Mouse (Mus musculus) regulatory T cell (primary cell): ENCODE measurements around the gene Tesc.

Source experiments
- in situ Hi-C: fragments of 300-600 bp; cut with MboI, MseI; formaldehyde crosslinking; loops from one replicate; pipeline ENCODE4 v1.15.1; 2025; ENCODE audit warnings: high pct_unique_total_duplicates

Tesc gene

GRCm38 (mm10) chr5:118015028-118015427 lies 12.5 kb upstream of the Tesc start:
- in situ Hi-C loops = no loop called here

GRCm38 (mm10) chr5:118015669-118016068 lies 11.9 kb upstream of the Tesc start:
- in situ Hi-C loops = no loop called here

GRCm38 (mm10) chr5:118017527-118017926 lies 10.0 kb upstream of the Tesc start:
- in situ Hi-C loops = no loop called here

- in situ Hi-C loops = no loop called here
Observed at GRCm38 (mm10) chr5:118019905-118020304, 7.6 kb upstream of the Tesc start.

- in situ Hi-C loops = no loop called here
Observed at GRCm38 (mm10) chr5:118023053-118023452, 4.5 kb upstream of the Tesc start.

- in situ Hi-C loops = loop anchor here (5.0 kb wide), 1 partner anchor 41 kb away; no protein-coding TSS in a partner anchor
Observed at GRCm38 (mm10) chr5:118025880-118026279, 1.7 kb upstream of the Tesc start.

- in situ Hi-C loops = loop anchor here (5.0 kb wide), 1 partner anchor 41 kb away; no protein-coding TSS in a partner anchor
Observed at GRCm38 (mm10) chr5:118026343-118026742, 1.2 kb upstream of the Tesc start.

- in situ Hi-C loops = loop anchor here (5.0 kb wide), 1 partner anchor 40 kb away; no protein-coding TSS in a partner anchor
Observed at GRCm38 (mm10) chr5:118027101-118027697, 344 bp upstream of the Tesc start.

GRCm38 (mm10) chr5:118028191-118029034 lies 870 bp downstream of the Tesc start:
- in situ Hi-C loops = loop anchor here (5.0 kb wide), 1 partner anchor 39 kb away; no protein-coding TSS in a partner anchor

- in situ Hi-C loops = loop anchor here (5.0 kb wide), 1 partner anchor 38 kb away; no protein-coding TSS in a partner anchor
Observed at GRCm38 (mm10) chr5:118029035-118029408, 1.5 kb downstream of the Tesc start.

- in situ Hi-C loops = loop anchor here (5.0 kb wide), 1 partner anchor 38 kb away; no protein-coding TSS in a partner anchor
Observed at GRCm38 (mm10) chr5:118029420-118029819, 1.9 kb downstream of the Tesc start.

GRCm38 (mm10) chr5:118030022-118030675 lies 2.6 kb downstream of the Tesc start:
- in situ Hi-C loops = no loop called here

GRCm38 (mm10) chr5:118031059-118031458 lies 3.5 kb downstream of the Tesc start:
- in situ Hi-C loops = no loop called here

GRCm38 (mm10) chr5:118031508-118031907 lies 4.0 kb downstream of the Tesc start:
- in situ Hi-C loops = no loop called here

GRCm38 (mm10) chr5:118033328-118033727 lies 5.8 kb downstream of the Tesc start:
- in situ Hi-C loops = no loop called here

- in situ Hi-C loops = no loop called here
Observed at GRCm38 (mm10) chr5:118033740-118034139, 6.2 kb downstream of the Tesc start.

- in situ Hi-C loops = no loop called here
Observed at GRCm38 (mm10) chr5:118034632-118035031, 7.1 kb downstream of the Tesc start.

- in situ Hi-C loops = no loop called here
Observed at GRCm38 (mm10) chr5:118035786-118036185, 8.2 kb downstream of the Tesc start.

- in situ Hi-C loops = no loop called here
Observed at GRCm38 (mm10) chr5:118036888-118037797, 9.6 kb downstream of the Tesc start.

- in situ Hi-C loops = no loop called here
Observed at GRCm38 (mm10) chr5:118037798-118038484, 10.4 kb downstream of the Tesc start.
